Mouse (Mus musculus) hindbrain, embryonic 10.5 days (tissue): Measurements from ENCODE around the gene Prss21. TPM values are rescaled to one million over a fixed set of nuclear protein-coding genes. Genes with fewer than 3 reads are reported as not detected.
"Not testable (repeated sequence)": the region's sequence is repeated elsewhere in the genome, so short reads cannot be mapped to it uniquely, and the experiment has no call there.

Source experiments
- DNase-seq: peaks from one replicate; pipeline ENCODE4 v3.0.0-alpha.2; 2017; ENCODE audit warnings: low spot score
- H3K27ac ChIP-seq: fragments of 300-500 bp; sonication (generic); 2 replicates; pipeline ENCODE4 v1.5.1; 2016; ENCODE audit warnings: mild to moderate bottlenecking, moderate library complexity
- H3K27me3 ChIP-seq: fragments of 300-500 bp; sonication (generic); 2 replicates; pipeline ENCODE4 v1.6.1; 2016; ENCODE audit warnings: mild to moderate bottlenecking; ENCODE audit not compliant: poor library complexity, insufficient read depth, severe bottlenecking
- H3K36me3 ChIP-seq: fragments of 300-500 bp; sonication (generic); 2 replicates; pipeline ENCODE4 v1.6.1; 2016; ENCODE audit warnings: mild to moderate bottlenecking, moderate library complexity
- H3K4me1 ChIP-seq: fragments of 300-500 bp; sonication (generic); replicated peaks from 2 replicates; pipeline ENCODE4 v1.6.1; 2016; ENCODE audit warnings: mild to moderate bottlenecking
- H3K4me3 ChIP-seq: fragments of 300-500 bp; sonication (generic); 2 replicates; pipeline ENCODE4 v1.5.1; 2016; ENCODE audit warnings: mild to moderate bottlenecking, moderate library complexity
- H3K9me3 ChIP-seq: fragments of 300-500 bp; sonication (generic); 2 replicates; pipeline ENCODE4 v1.6.1; 2016; ENCODE audit warnings: mild to moderate bottlenecking, moderate library complexity
- WGBS: fragments of 180-500 bp; shearing (Covaris S2); methylation state at CpG from one replicate; pipeline ENCODE4 v1.1.7; 2016; 5-methylcytosine and 5-hydroxymethylcytosine counted together
- polyA plus RNA-seq: library from polyadenylated mRNA; unstranded; fragments of >200 nt; fragmentation: Nextera tagmentation; extraction: Ambion mirVana; gene quantifications from 2 replicates; pipeline ENCODE4 v1.2.1, GENCODE M21; 2016

Gene Prss21
- polyA plus RNA-seq, 1 experiment from 2014 or later = not detected

DNA sequence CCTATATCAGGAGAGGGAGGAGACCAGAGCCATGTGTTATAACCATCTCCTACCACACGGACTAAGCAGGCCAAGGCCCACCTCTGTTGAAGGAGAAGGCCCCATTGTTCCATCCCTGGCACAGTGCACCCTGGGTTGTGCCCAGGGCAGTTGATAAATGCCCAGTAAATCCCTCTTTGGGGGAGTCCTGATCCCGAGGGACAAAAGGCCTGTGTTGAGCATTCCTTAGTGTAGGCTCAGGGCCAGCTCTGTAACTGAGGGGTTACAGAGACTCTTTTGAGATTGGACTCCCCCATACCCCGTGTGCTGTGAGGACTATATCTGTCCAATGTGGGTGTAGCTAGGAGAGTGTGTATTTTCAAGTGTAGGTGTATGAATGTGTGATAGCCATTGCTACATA lies 8.9 kb downstream of the Prss21 start:
- 64% methylated on average over 3 of the region's 3 CpGs for WGBS
- no peak for DNase-seq
- peaks cover 2% of the 10 kb centered on the region; the same call in 1 of the 2 replicates for H3K4me1 ChIP-seq

DNA sequence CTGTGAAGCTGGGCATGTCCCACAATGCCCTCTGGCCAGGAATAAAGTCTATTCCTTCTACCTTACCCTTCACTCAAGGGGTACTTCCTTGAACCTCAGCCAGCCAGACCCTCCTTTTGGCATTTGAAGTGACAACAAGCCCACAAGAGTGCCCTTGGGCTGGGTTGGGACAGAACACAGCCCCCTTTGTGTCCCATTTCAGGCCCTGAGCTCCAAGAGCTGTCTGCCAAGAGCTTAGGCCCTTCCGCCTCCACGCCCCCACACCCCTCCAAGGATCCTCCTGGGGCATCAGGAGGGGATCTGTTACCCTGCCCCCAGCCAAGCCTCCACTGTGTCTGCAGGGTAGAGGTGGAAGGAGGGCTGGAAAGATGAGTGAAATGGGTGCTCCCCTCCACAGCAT lies 9.3 kb downstream of the Prss21 start:
- Histone ChIP-seq H3K9me3 (no peaks in the 10 kb centered on the region), H3K4me1 (peaks cover 2% of the 10 kb centered on the region; the same call in 1 of the 2 replicates), H3K4me3 (no peak overlapping the region), H3K36me3 (no peaks in the 10 kb centered on the region), H3K27ac (no peak overlapping the region), H3K27me3 (no peaks in the 10 kb centered on the region)
- no peak for DNase-seq
- WGBS = 83% methylated on average over 2 of the region's 2 CpGs

More for the DNA sequence above, 8.9 kb downstream of the Prss21 start:
- no peaks in the 10 kb centered on the region for H3K9me3 ChIP-seq
- no peak overlapping the region for H3K4me3 ChIP-seq
- H3K36me3 ChIP-seq = no peaks in the 10 kb centered on the region
- no peak overlapping the region for H3K27ac ChIP-seq
- H3K27me3 ChIP-seq = no peaks in the 10 kb centered on the region

DNA sequence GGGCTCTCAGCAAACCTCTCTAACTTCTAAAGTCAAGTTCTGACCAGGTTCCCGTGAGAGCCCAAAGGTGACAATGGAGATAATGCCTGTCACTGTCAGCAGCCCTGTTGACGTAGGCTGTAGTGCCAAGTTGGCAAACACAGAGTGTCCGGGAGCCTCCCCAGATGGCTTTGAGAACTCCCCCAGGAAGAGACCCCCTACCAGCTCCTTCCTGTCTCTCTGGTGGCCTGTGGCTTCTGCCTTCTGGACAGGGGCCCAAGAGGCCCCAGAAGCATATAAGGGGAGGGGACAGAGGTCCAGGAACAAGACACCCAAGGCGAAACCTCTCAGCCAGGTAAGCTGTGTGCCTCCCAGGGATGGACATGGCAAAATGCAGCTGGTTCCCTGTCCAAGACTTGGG lies 12.7 kb downstream of the Prss21 start, which contains the start of the genes Dcpp1 and Dcpp2:
Dcpp1 (plus strand) TSS at position 301 of the 400 bp plus-strand sequence.
Dcpp2 (plus strand) TSS at position 305 of the 400 bp plus-strand sequence.
- H3K4me1 ChIP-seq = not testable (repeated sequence)
- 78% methylated on average over 4 of the region's 4 CpGs for WGBS

DNA sequence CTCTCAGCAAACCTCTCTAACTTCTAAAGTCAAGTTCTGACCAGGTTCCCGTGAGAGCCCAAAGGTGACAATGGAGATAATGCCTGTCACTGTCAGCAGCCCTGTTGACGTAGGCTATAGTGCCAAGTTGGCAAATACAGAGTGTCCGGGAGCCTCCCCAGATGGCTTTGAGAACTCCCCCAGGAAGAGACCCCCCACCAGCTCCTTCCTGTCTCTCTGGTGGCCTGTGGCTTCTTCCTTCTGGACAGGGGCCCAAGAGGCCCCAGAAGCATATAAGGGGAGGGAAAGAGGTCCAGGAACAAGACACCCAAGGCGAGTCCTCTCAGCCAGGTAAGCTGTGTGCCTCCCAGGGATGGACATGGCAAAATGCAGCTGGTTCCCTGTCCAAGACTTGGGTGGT lies 49.3 kb downstream of the Prss21 start, which contains the start of gene Dcpp3:
Dcpp3 (plus strand) TSS at position 301 of the 400 bp plus-strand sequence.
- not testable (repeated sequence) for H3K4me3 ChIP-seq, H3K27me3 ChIP-seq, H3K9me3 ChIP-seq, H3K36me3 ChIP-seq, H3K27ac ChIP-seq, H3K4me1 ChIP-seq, DNase-seq
- 81% methylated on average over 4 of the region's 4 CpGs for WGBS

More for the DNA sequence above, 12.7 kb downstream of the Prss21 start, which contains the start of the genes Dcpp1 and Dcpp2:
- H3K9me3 ChIP-seq, H3K4me3 ChIP-seq, H3K36me3 ChIP-seq, DNase-seq, H3K27me3 ChIP-seq, H3K27ac ChIP-seq: not testable (repeated sequence)

Other genes with a start within 250 kb of the Prss21 start
- gene Mmp25, start 222.8 kb upstream of the Prss21 start, polyA plus RNA-seq = 1.00 and 1.4 TPM in 2 replicates
- 0.41 and 0.51 TPM in 2 replicates for gene Bicdl2, start 207.6 kb upstream of the Prss21 start, polyA plus RNA-seq
- gene Hcfc1r1, start 194.5 kb upstream of the Prss21 start, polyA plus RNA-seq = 34.0 and 45.4 TPM in 2 replicates
- gene Thoc6, start 194.2 kb upstream of the Prss21 start, polyA plus RNA-seq = 72.7 and 80.2 TPM in 2 replicates
- 2.7 and 7.1 TPM in 2 replicates for gene Tnfrsf12a, start 190.6 kb upstream of the Prss21 start, polyA plus RNA-seq
- 20.8 and 54.2 TPM in 2 replicates for gene Cldn6, start 188.8 kb upstream of the Prss21 start, polyA plus RNA-seq
- gene Cldn9, start 184.0 kb upstream of the Prss21 start, polyA plus RNA-seq = 6.3 and 13.1 TPM in 2 replicates
- gene 1520401A03Rik, start 145.3 kb upstream of the Prss21 start, polyA plus RNA-seq = not detected in 2 replicates
- 54.0 and 61.5 TPM in 2 replicates for gene Pkmyt1, start 141.7 kb upstream of the Prss21 start, polyA plus RNA-seq
- gene Paqr4, start 127.2 kb upstream of the Prss21 start, polyA plus RNA-seq = 28.8 and 43.6 TPM in 2 replicates
- gene Kremen2, start 122.2 kb upstream of the Prss21 start, polyA plus RNA-seq = 3.4 and 4.3 TPM in 2 replicates
- gene Flywch1, start 96.5 kb upstream of the Prss21 start, polyA plus RNA-seq = 181 and 211 TPM in 2 replicates
- gene Flywch2, start 82.0 kb upstream of the Prss21 start, polyA plus RNA-seq = 22.9 and 34.9 TPM in 2 replicates
- gene Srrm2, start 77.5 kb upstream of the Prss21 start, polyA plus RNA-seq = 517 and 570 TPM in 2 replicates
- gene Elob, start 38.9 kb upstream of the Prss21 start, polyA plus RNA-seq = 1,118 and 1,222 TPM in 2 replicates
- 0.24 TPM in 1 of 2 replicates, not detected in the other for gene Prss33, start 32.0 kb upstream of the Prss21 start, polyA plus RNA-seq
- not detected in 2 replicates for gene Prss32, start 24.2 kb upstream of the Prss21 start, polyA plus RNA-seq
- gene Prss41, start 23.9 kb upstream of the Prss21 start, polyA plus RNA-seq = 1.6 and 1.9 TPM in 2 replicates
- gene Dcpp1, start 12.8 kb downstream of the Prss21 start, polyA plus RNA-seq = not detected in 2 replicates
- gene Dcpp2, start 12.8 kb downstream of the Prss21 start, polyA plus RNA-seq = not detected in 2 replicates
- not detected in 2 replicates for gene Dcpp3, start 49.4 kb downstream of the Prss21 start, polyA plus RNA-seq
- gene Sbp, start 73.6 kb downstream of the Prss21 start, polyA plus RNA-seq = not detected in 2 replicates
- gene Sbpl, start 87.2 kb downstream of the Prss21 start, polyA plus RNA-seq = not detected in 2 replicates
- gene Prss30, start 112.5 kb downstream of the Prss21 start, polyA plus RNA-seq = not detected in 2 replicates
- 0.72 and 0.83 TPM in 2 replicates for gene Prss22, start 130.0 kb downstream of the Prss21 start, polyA plus RNA-seq
- gene Prss27, start 170.1 kb downstream of the Prss21 start, polyA plus RNA-seq = 0.24 TPM in 1 of 2 replicates, not detected in the other
- 90.8 and 93.0 TPM in 2 replicates for gene Kctd5, start 205.4 kb downstream of the Prss21 start, polyA plus RNA-seq